Mouse (Mus musculus) kidney, adult 18-20 months (tissue): ENCODE measurements at regions not wholly inside any gene's neighbourhood (a gene's known extent, or its start where the extent isn't known, plus 50 kb on each side); places are given as distances from the start of the nearest gene placed in this dataset.

Source experiments
- DNase-seq: peaks from one replicate; pipeline ENCODE4 v3.0.0; 2021

GRCm38 (mm10) chr5:27963765-27964164 is 107.4 kb upstream of the Insig1 start:
- no peak for DNase-seq

GRCm38 (mm10) chr5:27995186-27995585 is 76.0 kb upstream of the Insig1 start:
- peak; percentile 78 for DNase-seq

- DNase-seq = no peak
These were observed 73.4 kb upstream of the Insig1 start for GRCm38 (mm10) chr5:27997751-27998150.

GRCm38 (mm10) chr5:28002922-28003321 is 68.2 kb upstream of the Insig1 start:
- DNase-seq = no peak

- DNase-seq = no peak
These were observed 67.2 kb upstream of the Insig1 start for GRCm38 (mm10) chr5:28003756-28004486.

- no peak for DNase-seq
These were observed 66.7 kb upstream of the Insig1 start for GRCm38 (mm10) chr5:28004487-28004827.

- DNase-seq = no peak
These were observed 61.8 kb upstream of the Insig1 start for GRCm38 (mm10) chr5:28009386-28009785.

- DNase-seq = no peak
These were observed 61.3 kb upstream of the Insig1 start for GRCm38 (mm10) chr5:28009871-28010270.

- no peak for DNase-seq
These were observed 60.6 kb upstream of the Insig1 start for GRCm38 (mm10) chr5:28010529-28010928.

GRCm38 (mm10) chr5:28012496-28012895 is 58.7 kb upstream of the Insig1 start:
- no peak for DNase-seq

- DNase-seq = no peak
These were observed 57.4 kb upstream of the Insig1 start for GRCm38 (mm10) chr5:28013619-28014273.

- no peak for DNase-seq
These were observed 51.3 kb upstream of the Insig1 start for GRCm38 (mm10) chr5:28019864-28020263.
